Mouse (Mus musculus): ENCODE data around the gene Bpi.

DNA sequence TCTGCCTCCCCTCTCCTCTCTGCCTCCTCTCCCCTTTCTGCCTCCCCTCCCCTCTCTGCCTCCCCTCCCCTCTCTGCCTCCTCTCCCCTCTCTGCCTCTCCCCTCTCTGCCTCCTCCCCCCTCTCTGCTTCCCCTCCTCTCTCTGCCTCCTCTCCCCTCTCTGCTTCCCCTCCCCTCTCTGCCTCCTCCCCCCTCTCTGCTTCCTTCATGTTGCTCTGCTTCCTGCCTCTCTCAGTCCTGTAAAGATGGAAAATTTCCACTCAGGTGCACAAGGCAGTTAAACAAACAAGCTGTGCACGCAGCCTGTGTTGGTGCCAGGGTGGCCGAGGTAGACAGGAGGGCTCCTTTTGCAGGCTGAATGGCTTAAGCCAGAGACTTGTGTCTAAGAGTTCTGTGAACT is 15.8 kb downstream of the Bpi start:
- TF ChIP-seq EP300 (IDR thresholded peaks at IDR 0.05) (no peak), CTCF (IDR thresholded peaks at IDR 0.05) (no peak)

Data from lung, postnatal 0 days (tissue).